Mouse (Mus musculus): ENCODE data around the gene Ttc3.

- TF ChIP-seq CTCF (IDR thresholded peaks at IDR 0.05) (no peak), EP300 (IDR thresholded peaks at IDR 0.05) (no peak)
Measured at GRCm38 (mm10) chr16:94396641-94397040, 26.2 kb downstream of the Ttc3 start.

Measured in lung, postnatal 0 days (tissue).